Mouse (Mus musculus): ENCODE measurements around the gene Chgb. TPM values are rescaled to one million over a fixed set of nuclear protein-coding genes. Genes with fewer than 3 reads are reported as not detected.
A peak's percentile ranks its signal among the peaks of the same experiment; 100 is the strongest.

Gene Chgb
- 3.2 and 5.3 TPM in 2 replicates for polyA plus RNA-seq (2014; fragmentation: Nextera tagmentation; extraction: Ambion mirVana)

DNA sequence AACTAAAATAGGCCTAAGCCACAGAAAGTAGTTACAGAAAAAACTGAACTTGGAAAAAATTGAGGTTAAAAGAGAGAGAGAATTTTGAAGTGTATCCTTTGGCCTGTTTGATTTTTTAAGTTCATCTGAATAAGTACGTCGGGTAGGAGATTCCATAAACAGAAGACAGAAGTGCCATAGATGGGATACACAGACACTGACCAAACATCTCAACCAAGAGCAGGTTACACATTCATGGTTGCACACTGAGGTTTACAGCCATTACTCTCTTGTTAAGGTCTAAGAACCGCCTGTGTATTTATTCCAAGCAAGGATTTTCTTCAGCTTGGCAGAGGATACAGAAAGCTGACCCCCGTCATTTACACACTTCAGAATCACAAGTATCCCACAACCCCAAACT is at the start of gene Chgb:
Gene Chgb, plus strand, starts transcription at position 301 of the 400 bp plus-strand sequence.
- no peak within 1 kb of the TSS for H3K27ac ChIP-seq (replicated peaks; ENCODE audit: low read depth, low read length)

DNA sequence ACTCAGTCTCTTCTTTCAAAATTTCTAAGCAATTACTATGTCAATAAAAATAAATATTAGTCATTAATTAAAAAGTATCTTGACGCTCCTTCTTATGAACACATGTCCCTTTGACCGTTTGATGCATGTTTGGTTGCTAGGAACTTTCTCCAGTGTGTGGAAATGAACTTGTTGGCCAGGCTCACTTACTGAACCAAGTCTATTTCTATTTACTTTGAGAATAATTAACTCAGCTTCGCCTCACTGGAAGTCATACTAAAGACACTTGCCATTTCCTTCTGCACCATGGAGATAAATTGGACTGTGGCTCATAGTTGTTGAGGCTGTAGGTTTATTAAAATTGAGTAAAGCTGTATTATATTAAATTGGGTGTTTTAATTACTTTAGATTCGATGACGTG is 48.1 kb upstream of the Chgb start:
- 88% methylated on average over 5 of the region's 5 CpGs for WGBS

More for the DNA sequence above, at the start of gene Chgb:
- Histone ChIP-seq H3K27me3 (replicated peaks; ENCODE audit: control insufficient read depth, insufficient read depth, low read length) (no peaks in the 10 kb centered on the region), H3K4me2 (ENCODE audit: low read depth, low read length) (peak within 1 kb of the TSS; percentile 82), H3K9me3 (ENCODE audit: control insufficient read depth, low read length) (no peaks in the 10 kb centered on the region), H3K4me1 (ENCODE audit: control insufficient read depth, insufficient read depth, low read length) (peaks cover 5% of the 10 kb centered on the region; the same call in 1 of the 2 replicates), H3K4me3 (ENCODE audit: low read depth, low read length) (peak within 1 kb of the TSS; percentile 42), H3K9ac (ENCODE audit: low read depth, low read length) (peak within 1 kb of the TSS; percentile 34; the same call in 1 of the 2 replicates), H3K36me3 (ENCODE audit: control insufficient read depth, insufficient read depth, low read length) (no peaks in the 10 kb centered on the region)
- WGBS: 10% methylated on average over 4 of the region's 4 CpGs
- DNase-seq (ENCODE audit: low spot score) (no peak), ATAC-seq (ENCODE audit: low read depth) (no peak)

DNA sequence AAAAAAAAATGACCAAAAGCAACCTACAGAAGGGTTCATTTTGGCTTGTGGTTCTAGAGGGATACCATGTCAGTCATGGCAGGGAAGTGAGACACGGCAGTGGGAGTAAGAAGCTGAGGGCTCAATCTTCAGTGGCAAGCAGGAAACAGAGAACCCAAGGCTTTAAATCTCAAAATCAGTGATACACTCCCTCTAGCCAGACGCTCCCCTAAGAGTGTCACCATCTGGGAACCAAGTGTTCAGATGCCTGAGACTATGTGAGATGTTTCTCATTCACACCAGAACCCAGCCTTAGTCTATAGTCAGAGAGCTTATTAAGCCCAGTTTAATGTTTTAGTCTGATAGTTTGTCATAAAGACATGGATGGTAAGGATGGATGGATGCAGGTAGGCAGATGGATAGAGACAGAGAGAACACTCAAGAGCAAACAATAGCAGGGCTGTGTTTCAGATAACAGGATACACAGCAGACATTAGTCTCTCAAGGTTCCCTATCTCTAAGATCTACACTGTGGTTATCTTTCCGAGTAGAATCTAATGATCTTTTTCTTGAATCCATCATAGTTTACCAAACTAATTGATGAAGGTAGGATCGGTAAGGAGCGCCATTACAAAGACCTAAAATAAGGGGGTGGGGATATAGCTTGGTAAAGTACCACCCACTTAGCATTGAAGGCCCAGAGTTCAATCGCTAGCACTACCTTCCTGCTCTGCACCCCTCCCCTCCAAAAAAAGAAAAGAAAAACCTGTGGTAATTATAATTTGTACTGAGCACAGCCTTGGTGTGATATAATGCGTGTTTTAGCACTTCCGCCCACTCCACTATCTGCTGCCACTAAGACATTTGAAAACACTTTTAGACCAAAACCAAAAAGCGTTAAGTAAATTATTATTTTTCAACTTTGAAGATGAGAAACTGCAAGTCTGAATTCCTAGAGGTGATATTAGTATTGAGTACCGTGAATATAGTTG is 47.2 kb upstream of the Chgb start:
- no peak for DNase-seq (ENCODE audit: low spot score)
- no peaks in the 10 kb centered on the region for H3K4me1 ChIP-seq (ENCODE audit: control insufficient read depth, insufficient read depth, low read length)
- H3K4me3 ChIP-seq (ENCODE audit: low read depth, low read length): no peak overlapping the region
- H3K4me2 ChIP-seq (ENCODE audit: low read depth, low read length): no peak overlapping the region
- no peak overlapping the region for H3K9ac ChIP-seq (ENCODE audit: low read depth, low read length)
- WGBS: 92% methylated on average over 10 of the region's 10 CpGs
- H3K9me3 ChIP-seq (ENCODE audit: control insufficient read depth, low read length): no peaks in the 10 kb centered on the region
- H3K36me3 ChIP-seq (ENCODE audit: control insufficient read depth, insufficient read depth, low read length): no peaks in the 10 kb centered on the region
- H3K27ac ChIP-seq (replicated peaks; ENCODE audit: low read depth, low read length): no peak overlapping the region
- no peaks in the 10 kb centered on the region for H3K27me3 ChIP-seq (replicated peaks; ENCODE audit: control insufficient read depth, insufficient read depth, low read length)
- ATAC-seq (ENCODE audit: low read depth): no peak

More for the DNA sequence above, 48.1 kb upstream of the Chgb start:
- Histone ChIP-seq H3K9me3 (ENCODE audit: control insufficient read depth, low read length) (no peaks in the 10 kb centered on the region), H3K27me3 (replicated peaks; ENCODE audit: control insufficient read depth, insufficient read depth, low read length) (no peaks in the 10 kb centered on the region), H3K4me2 (ENCODE audit: low read depth, low read length) (no peak overlapping the region), H3K9ac (ENCODE audit: low read depth, low read length) (no peak overlapping the region), H3K4me1 (ENCODE audit: control insufficient read depth, insufficient read depth, low read length) (no peaks in the 10 kb centered on the region), H3K36me3 (ENCODE audit: control insufficient read depth, insufficient read depth, low read length) (no peaks in the 10 kb centered on the region), H3K4me3 (ENCODE audit: low read depth, low read length) (no peak overlapping the region), H3K27ac (replicated peaks; ENCODE audit: low read depth, low read length) (no peak overlapping the region)
- DNase-seq (ENCODE audit: low spot score): no peak
- no peak for ATAC-seq (ENCODE audit: low read depth)

DNA sequence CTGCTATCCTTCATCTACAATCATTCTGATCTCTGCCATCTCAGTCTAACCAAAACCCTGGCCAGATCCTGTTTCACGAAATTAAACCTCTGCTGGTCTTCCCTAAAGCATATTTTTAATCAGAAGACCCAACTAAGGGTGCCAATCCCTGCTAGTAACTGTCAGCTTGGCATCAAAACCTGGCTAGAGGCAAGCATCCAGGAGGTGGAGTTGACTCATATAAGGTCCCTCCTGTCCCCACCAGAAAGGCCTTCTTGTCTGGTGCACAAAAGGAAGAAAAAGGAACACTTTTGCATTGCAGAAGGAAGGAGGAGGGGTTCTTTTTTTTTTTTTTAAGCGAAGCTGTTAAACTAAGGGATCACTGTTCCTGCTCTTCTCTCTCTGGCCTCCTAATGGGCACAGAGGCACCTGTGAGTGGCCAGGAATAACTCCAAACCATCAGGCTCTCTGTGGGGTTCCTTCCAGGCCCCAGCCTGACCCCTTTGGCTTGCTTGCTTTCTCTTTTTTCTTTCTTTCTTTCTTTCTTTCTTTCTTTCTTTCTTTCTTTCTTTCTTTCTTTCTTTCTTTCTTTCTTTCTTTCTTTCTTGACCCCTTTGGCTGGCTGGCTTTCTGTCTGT is 42.2 kb upstream of the Chgb start:
- no peak for DNase-seq (ENCODE audit: low spot score)
- H3K9ac ChIP-seq (ENCODE audit: low read depth, low read length): no peak overlapping the region
- no peaks in the 10 kb centered on the region for H3K4me1 ChIP-seq (ENCODE audit: control insufficient read depth, insufficient read depth, low read length)
- ATAC-seq (ENCODE audit: low read depth): no peak
- no peak overlapping the region for H3K4me2 ChIP-seq (ENCODE audit: low read depth, low read length)
- H3K9me3 ChIP-seq (ENCODE audit: control insufficient read depth, low read length): no peaks in the 10 kb centered on the region
- H3K27ac ChIP-seq (replicated peaks; ENCODE audit: low read depth, low read length): no peak overlapping the region
- no peak overlapping the region for H3K4me3 ChIP-seq (ENCODE audit: low read depth, low read length)
- 63% methylated on average over 2 of the region's 2 CpGs for WGBS
- no peaks in the 10 kb centered on the region for H3K27me3 ChIP-seq (replicated peaks; ENCODE audit: control insufficient read depth, insufficient read depth, low read length)
- H3K36me3 ChIP-seq (ENCODE audit: control insufficient read depth, insufficient read depth, low read length): no peaks in the 10 kb centered on the region

DNA sequence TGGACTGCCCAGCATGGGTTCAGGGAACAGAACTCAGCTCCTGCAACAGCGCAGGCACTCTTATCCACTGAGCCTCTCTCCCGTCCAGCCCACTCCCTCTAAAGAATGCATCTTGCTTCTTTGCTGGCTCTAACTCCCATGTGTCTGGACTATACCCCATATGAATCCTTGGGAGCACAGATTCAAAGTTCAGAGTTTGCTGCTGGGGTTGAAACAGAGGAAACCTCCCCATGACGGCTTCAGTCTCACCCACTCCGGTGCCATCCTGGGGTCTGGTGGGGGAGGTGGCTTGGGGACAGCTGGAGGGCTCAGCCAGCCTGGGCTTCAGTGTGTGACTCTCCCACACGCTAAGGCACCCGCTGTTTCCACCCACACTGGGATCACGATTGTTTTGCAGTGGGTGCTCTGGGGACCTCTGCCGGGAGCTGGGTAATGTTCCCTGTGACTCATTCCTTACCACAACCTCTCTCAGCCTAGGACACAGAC is 39.2 kb upstream of the Chgb start:
- H3K4me2 ChIP-seq (ENCODE audit: low read depth, low read length): no peak overlapping the region
- no peak overlapping the region for H3K27ac ChIP-seq (replicated peaks; ENCODE audit: low read depth, low read length)
- H3K4me3 ChIP-seq (ENCODE audit: low read depth, low read length): no peak overlapping the region
- H3K27me3 ChIP-seq (replicated peaks; ENCODE audit: control insufficient read depth, insufficient read depth, low read length): no peaks in the 10 kb centered on the region
- no peaks in the 10 kb centered on the region for H3K9me3 ChIP-seq (ENCODE audit: control insufficient read depth, low read length)
- no peak for DNase-seq (ENCODE audit: low spot score)
- H3K36me3 ChIP-seq (ENCODE audit: control insufficient read depth, insufficient read depth, low read length): no peaks in the 10 kb centered on the region
- no peak overlapping the region for H3K9ac ChIP-seq (ENCODE audit: low read depth, low read length)
- no peaks in the 10 kb centered on the region for H3K4me1 ChIP-seq (ENCODE audit: control insufficient read depth, insufficient read depth, low read length)
- WGBS: 62% methylated on average over 8 of the region's 8 CpGs
- ATAC-seq (ENCODE audit: low read depth): no peak; the same call in 1 of the 2 replicates

DNA sequence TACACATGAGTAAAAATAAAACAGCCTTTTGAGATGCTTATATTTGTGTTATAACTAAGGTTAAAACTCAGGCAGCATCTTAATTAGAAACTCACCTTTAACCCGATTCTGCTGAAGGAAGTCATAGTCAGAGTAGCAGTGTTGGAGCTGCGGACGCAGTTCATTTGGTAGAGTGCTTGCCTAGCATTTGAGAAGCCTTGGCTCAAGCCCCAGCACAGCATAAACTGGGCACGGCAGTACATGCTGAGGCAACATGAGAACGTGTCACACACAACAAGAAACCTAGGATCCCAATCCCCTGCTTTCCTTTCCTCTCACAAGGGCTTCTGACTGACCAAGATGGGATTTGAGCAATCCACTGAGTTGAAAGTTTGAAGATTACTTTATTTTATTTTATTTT is 36.2 kb upstream of the Chgb start:
- no peak overlapping the region for H3K27ac ChIP-seq (replicated peaks; ENCODE audit: low read depth, low read length)
- H3K36me3 ChIP-seq (ENCODE audit: control insufficient read depth, insufficient read depth, low read length): no peaks in the 10 kb centered on the region
- H3K9ac ChIP-seq (ENCODE audit: low read depth, low read length): no peak overlapping the region
- no peaks in the 10 kb centered on the region for H3K9me3 ChIP-seq (ENCODE audit: control insufficient read depth, low read length)
- no peaks in the 10 kb centered on the region for H3K27me3 ChIP-seq (replicated peaks; ENCODE audit: control insufficient read depth, insufficient read depth, low read length)
- DNase-seq (ENCODE audit: low spot score) (no peak), ATAC-seq (ENCODE audit: low read depth) (no peak)
- no peak overlapping the region for H3K4me3 ChIP-seq (ENCODE audit: low read depth, low read length)
- 84% methylated on average over 5 of the region's 5 CpGs for WGBS
- no peaks in the 10 kb centered on the region for H3K4me1 ChIP-seq (ENCODE audit: control insufficient read depth, insufficient read depth, low read length)
- no peak overlapping the region for H3K4me2 ChIP-seq (ENCODE audit: low read depth, low read length)

DNA sequence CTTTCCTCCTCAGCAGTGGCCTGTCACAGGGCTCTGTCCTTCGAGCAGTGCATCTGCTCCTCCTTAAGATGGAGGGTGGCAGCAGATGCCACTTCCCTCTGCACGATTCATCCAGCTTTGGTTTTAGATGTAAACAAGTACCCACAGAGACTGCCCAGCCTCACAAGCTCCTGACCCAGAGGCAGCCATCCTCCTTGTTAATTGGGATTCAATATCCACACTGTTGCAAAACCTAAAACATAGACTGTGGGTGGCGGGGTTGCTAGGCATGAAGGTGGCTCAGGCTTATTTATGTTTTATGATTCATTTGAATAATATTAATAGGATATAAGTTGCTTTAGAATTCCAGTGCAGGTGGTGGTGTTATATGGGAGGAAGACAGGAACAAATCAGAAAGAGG is 35.0 kb upstream of the Chgb start:
- Histone ChIP-seq H3K4me2 (ENCODE audit: low read depth, low read length) (no peak overlapping the region), H3K4me3 (ENCODE audit: low read depth, low read length) (no peak overlapping the region), H3K27me3 (replicated peaks; ENCODE audit: control insufficient read depth, insufficient read depth, low read length) (no peaks in the 10 kb centered on the region), H3K9me3 (ENCODE audit: control insufficient read depth, low read length) (no peaks in the 10 kb centered on the region), H3K4me1 (ENCODE audit: control insufficient read depth, insufficient read depth, low read length) (no peaks in the 10 kb centered on the region), H3K36me3 (ENCODE audit: control insufficient read depth, insufficient read depth, low read length) (0 out of 2 replicates have a peak, but pooled peaks cover 4% of the 10 kb centered on the region), H3K9ac (ENCODE audit: low read depth, low read length) (no peak overlapping the region), H3K27ac (replicated peaks; ENCODE audit: low read depth, low read length) (no peak overlapping the region)
- WGBS: 86% methylated on average over 3 of the region's 3 CpGs
- no peak for DNase-seq (ENCODE audit: low spot score)
- no peak for ATAC-seq (ENCODE audit: low read depth)

DNA sequence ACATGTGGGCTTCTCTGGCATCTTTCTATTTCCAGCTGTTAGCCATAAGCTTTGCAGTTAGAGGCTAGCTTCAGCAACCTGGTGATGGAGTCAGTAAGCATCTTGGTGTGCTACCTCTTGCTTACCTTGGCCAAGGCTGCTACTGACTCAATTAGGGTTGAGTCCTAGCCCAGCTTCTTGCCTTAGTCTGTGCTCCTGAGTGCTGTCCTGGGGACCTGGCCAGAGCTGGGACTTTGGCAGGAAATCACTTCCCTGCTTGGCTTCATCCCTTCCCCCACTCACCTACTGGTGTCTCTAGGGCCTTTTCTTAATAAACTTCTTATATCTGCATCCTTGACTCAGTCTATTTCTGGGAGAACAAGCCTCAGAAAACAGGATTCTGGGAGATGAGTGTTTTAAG is 30.4 kb upstream of the Chgb start:
- H3K4me3 ChIP-seq (ENCODE audit: low read depth, low read length): no peak overlapping the region
- H3K9me3 ChIP-seq (ENCODE audit: control insufficient read depth, low read length): no peaks in the 10 kb centered on the region
- no peak overlapping the region for H3K9ac ChIP-seq (ENCODE audit: low read depth, low read length)
- H3K27ac ChIP-seq (replicated peaks; ENCODE audit: low read depth, low read length): no peak overlapping the region
- no peaks in the 10 kb centered on the region for H3K27me3 ChIP-seq (replicated peaks; ENCODE audit: control insufficient read depth, insufficient read depth, low read length)
- no peaks in the 10 kb centered on the region for H3K4me1 ChIP-seq (ENCODE audit: control insufficient read depth, insufficient read depth, low read length)
- no peak for ATAC-seq (ENCODE audit: low read depth)
- H3K36me3 ChIP-seq (ENCODE audit: control insufficient read depth, insufficient read depth, low read length): 0 out of 2 replicates have a peak, but pooled peaks cover 4% of the 10 kb centered on the region
- no peak overlapping the region for H3K4me2 ChIP-seq (ENCODE audit: low read depth, low read length)
- DNase-seq (ENCODE audit: low spot score): no peak
